Mouse (Mus musculus) lung, postnatal 0 days (tissue): ENCODE measurements around the gene Tarsl2. TPM values are rescaled to one million over a fixed set of nuclear protein-coding genes. Genes with fewer than 3 reads are reported as not detected.
A peak's percentile ranks its signal among the peaks of the same experiment; 100 is the strongest.

Source experiments
- ATAC-seq: fragments of 200-750 bp; cut with Nextera tagmentation; 2 replicates; pipeline ENCODE4 v1.8.0; 2017; ENCODE audit warnings: moderate library complexity
- DNase-seq: peaks from one replicate; pipeline ENCODE4 v3.0.0-alpha.2; 2016; ENCODE audit warnings: low spot score
- H3K27ac ChIP-seq: fragments of 300-500 bp; sonication (generic); 2 replicates; pipeline ENCODE4 v1.5.1; 2014; ENCODE audit warnings: antibody characterized with exemption, mild to moderate bottlenecking, low read length, mixed read lengths
- H3K27me3 ChIP-seq: fragments of 300-500 bp; sonication (generic); replicated peaks from 2 replicates; pipeline ENCODE4 v1.6.1; 2014; ENCODE audit warnings: low read length, mixed read lengths; ENCODE audit not compliant: insufficient read depth
- H3K36me3 ChIP-seq: fragments of 300-500 bp; sonication (generic); 2 replicates; pipeline ENCODE4 v1.6.1; 2014; ENCODE audit warnings: low read length, mixed read lengths; ENCODE audit not compliant: insufficient read depth
- H3K4me1 ChIP-seq: fragments of 300-500 bp; sonication (generic); 2 replicates; pipeline ENCODE4 v1.6.1; 2014; ENCODE audit warnings: antibody characterized with exemption, low read depth, low read length, mixed read lengths; ENCODE audit not compliant: insufficient read depth
- H3K4me2 ChIP-seq: fragments of 300-500 bp; sonication (generic); replicated peaks from 2 replicates; pipeline ENCODE4 v1.6.1; 2014; ENCODE audit warnings: low read depth, mild to moderate bottlenecking, low read length, moderate library complexity, mixed read lengths
- H3K4me3 ChIP-seq: fragments of 300-500 bp; sonication (generic); 2 replicates; pipeline ENCODE4 v1.5.1; 2014; ENCODE audit warnings: low read depth, low read length
- H3K9ac ChIP-seq: fragments of 300-500 bp; sonication (generic); replicated peaks from 2 replicates; pipeline ENCODE4 v1.6.1; 2014; ENCODE audit warnings: low read depth, mild to moderate bottlenecking
- H3K9me3 ChIP-seq: fragments of 300-500 bp; sonication (generic); 2 replicates; pipeline ENCODE4 v1.6.1; 2016; ENCODE audit warnings: low read length, mixed read lengths
- CTCF ChIP-seq: IDR thresholded peaks from 2 replicates; pipeline ENCODE4 v1.5.1; 2016; ENCODE audit warnings: antibody characterized with exemption, mild to moderate bottlenecking
- EP300 ChIP-seq: IDR thresholded peaks from 2 replicates; pipeline ENCODE4 v1.6.1; 2016; ENCODE audit warnings: antibody characterized with exemption, mild to moderate bottlenecking, control low read depth
- WGBS: fragments of 180-500 bp; shearing (Covaris S2); extraction: QIAGEN DNeasy Blood & Tissue Kit; methylation state at CpG from one replicate; pipeline ENCODE4 v1.1.7; 2014; 5-methylcytosine and 5-hydroxymethylcytosine counted together
- polyA plus RNA-seq: library from polyadenylated mRNA; unstranded; fragments of >200 nt; fragmentation: Nextera tagmentation; extraction: Ambion mirVana; gene quantifications from 2 replicates; pipeline ENCODE4 v1.2.1, GENCODE M21; 2015

The Tarsl2 gene
- polyA plus RNA-seq, 1 experiment from 2014 or later: 3.3 TPM

DNA sequence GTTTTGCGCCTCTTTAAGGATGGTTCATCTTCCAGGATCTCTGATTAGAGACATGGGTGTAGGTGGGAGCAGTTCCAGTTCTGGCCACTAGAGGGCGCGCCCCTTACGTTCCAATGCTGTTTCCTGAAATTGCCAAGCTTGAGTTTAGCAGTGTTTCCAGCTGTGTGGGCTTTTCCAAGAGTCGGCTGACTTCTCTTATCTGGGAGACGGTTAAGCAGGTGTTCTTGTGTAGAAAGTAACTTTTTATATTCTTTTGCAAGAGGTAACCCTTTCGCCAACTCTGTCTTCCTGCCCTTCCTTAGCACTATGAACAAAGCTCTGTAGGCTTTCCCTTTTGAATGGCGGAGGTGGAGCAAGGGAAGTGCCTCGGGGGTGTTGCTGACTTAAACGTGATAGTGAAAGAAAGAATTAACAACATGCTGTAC lies 60.1 kb downstream of the Tarsl2 start:
- TF ChIP-seq EP300 (no peak), CTCF (peak; percentile 99)
- peak overlapping the region; percentile 32 for H3K4me3 ChIP-seq
- no peaks in the 10 kb centered on the region for H3K9me3 ChIP-seq
- no peaks in the 10 kb centered on the region for H3K4me1 ChIP-seq
- WGBS: 5% methylated on average over 10 of the region's 10 CpGs
- peak overlapping the region; percentile 24; the same call in 1 of the 2 replicates for H3K9ac ChIP-seq
- H3K36me3 ChIP-seq: 0 out of 2 replicates have a peak, but pooled peaks cover 4% of the 10 kb centered on the region
- peak; percentile 71 for ATAC-seq
- H3K27me3 ChIP-seq: no peaks in the 10 kb centered on the region
- peak; percentile 84 for DNase-seq
- peak overlapping the region; percentile 49 for H3K4me2 ChIP-seq
- H3K27ac ChIP-seq: no peak overlapping the region

DNA sequence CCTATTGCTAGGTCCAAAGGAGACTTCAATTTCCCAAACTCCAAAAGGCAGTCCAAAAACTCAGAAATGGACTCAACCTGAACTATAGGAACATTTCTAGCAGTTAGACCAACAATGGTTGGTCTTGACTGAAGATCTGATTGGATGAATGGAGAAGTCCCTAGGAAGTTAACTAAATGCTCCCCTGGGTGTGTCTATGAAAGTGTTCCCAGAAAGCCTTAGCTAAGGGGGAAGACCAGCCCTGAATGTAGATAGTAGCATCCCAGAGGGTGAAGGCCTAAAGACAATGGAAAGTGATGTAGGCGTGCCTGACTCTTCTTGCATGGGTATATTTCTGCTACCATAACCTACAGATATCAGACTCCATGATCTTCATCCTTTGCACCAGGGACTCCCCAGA lies 63.8 kb downstream of the Tarsl2 start:
- Histone ChIP-seq H3K4me2 (no peak overlapping the region), H3K9ac (no peak overlapping the region), H3K27ac (no peak overlapping the region), H3K27me3 (no peaks in the 10 kb centered on the region), H3K4me1 (no peaks in the 10 kb centered on the region), H3K36me3 (no peaks in the 10 kb centered on the region), H3K9me3 (no peaks in the 10 kb centered on the region), H3K4me3 (no peak overlapping the region)
- TF ChIP-seq EP300 (no peak), CTCF (no peak)
- 90% methylated on average over 1 of the region's 1 CpGs for WGBS
- ATAC-seq (no peak), DNase-seq (no peak)

DNA sequence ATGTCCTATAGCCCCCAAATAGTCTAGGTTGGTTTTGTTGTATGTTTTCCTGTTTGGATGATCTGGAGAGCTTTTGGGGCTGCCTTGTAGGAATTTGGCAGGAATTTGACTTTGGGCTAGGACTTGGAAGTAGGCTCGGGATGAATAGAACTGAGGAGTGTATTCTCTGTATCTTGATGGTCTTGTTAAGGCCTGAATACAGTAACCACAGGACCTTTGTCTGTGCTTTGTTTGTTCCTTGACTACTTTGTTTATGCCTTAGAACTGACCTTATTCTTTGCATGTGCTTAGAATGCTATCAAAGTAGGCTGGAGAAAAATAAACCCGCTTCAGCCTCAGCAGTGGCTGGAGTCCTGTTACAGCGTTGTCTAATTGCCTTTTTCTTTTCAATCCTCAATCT lies 65.6 kb downstream of the Tarsl2 start:
- no peak overlapping the region for H3K27ac ChIP-seq
- H3K36me3 ChIP-seq: no peaks in the 10 kb centered on the region
- H3K27me3 ChIP-seq: no peaks in the 10 kb centered on the region
- ATAC-seq (no peak), DNase-seq (no peak)
- H3K4me2 ChIP-seq: no peak overlapping the region
- no peak for TF ChIP-seq EP300
- no peak for TF ChIP-seq CTCF
- H3K4me1 ChIP-seq: no peaks in the 10 kb centered on the region
- H3K9ac ChIP-seq: no peak overlapping the region
- WGBS: 79% methylated on average over 3 of the region's 3 CpGs
- no peak overlapping the region for H3K4me3 ChIP-seq
- no peaks in the 10 kb centered on the region for H3K9me3 ChIP-seq

DNA sequence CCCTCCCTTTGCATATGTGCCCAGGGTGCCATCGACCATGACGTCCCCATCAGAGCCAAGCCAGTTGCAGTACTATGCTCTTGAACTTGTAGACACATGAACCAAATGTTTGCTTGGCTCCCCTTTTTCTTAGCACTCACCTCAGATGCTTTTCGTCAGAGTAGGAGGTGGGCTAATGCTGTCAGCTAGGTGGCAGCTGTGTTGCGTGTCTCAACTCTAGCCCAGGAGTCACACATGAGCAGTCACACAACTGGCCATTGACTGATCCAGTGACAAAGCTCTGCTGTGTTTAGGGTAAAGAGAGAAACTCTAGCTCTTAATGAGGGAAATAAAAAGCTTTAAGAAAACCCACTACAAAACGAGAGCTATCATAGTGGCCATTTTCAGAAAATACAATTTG lies 69.1 kb downstream of the Tarsl2 start:
- Histone ChIP-seq H3K36me3 (no peaks in the 10 kb centered on the region), H3K27ac (no peak overlapping the region), H3K4me1 (no peaks in the 10 kb centered on the region), H3K4me2 (no peak overlapping the region), H3K9ac (no peak overlapping the region), H3K4me3 (no peak overlapping the region), H3K27me3 (no peaks in the 10 kb centered on the region), H3K9me3 (no peaks in the 10 kb centered on the region)
- TF ChIP-seq EP300: no peak
- peak; percentile 32 for TF ChIP-seq CTCF
- WGBS: 46% methylated on average over 5 of the region's 5 CpGs
- DNase-seq: no peak
- no peak for ATAC-seq

DNA sequence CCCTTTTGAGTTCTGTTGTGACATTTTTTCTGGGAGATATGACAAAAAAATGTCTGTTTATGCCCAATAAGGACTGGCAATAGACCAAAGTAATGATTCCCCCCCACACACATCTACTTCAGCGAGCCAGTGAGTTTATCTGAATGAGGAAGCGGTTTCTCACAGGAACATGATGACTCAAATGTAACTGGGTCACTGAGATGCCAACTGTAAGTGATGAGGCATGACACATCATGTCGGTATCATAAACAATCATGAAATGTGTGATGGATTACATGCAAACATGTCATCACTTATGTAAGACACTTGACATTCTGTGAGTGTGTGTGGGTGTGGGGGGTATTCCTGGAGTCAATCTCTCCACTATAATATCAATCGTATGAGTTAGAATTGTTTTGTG lies 69.6 kb downstream of the Tarsl2 start:
- peak; percentile 33 for ATAC-seq
- no peak for TF ChIP-seq EP300
- no peak for TF ChIP-seq CTCF
- H3K9me3 ChIP-seq: no peaks in the 10 kb centered on the region
- H3K4me2 ChIP-seq: no peak overlapping the region
- no peaks in the 10 kb centered on the region for H3K4me1 ChIP-seq
- H3K4me3 ChIP-seq: no peak overlapping the region
- no peaks in the 10 kb centered on the region for H3K27me3 ChIP-seq
- no peaks in the 10 kb centered on the region for H3K36me3 ChIP-seq
- 44% methylated on average over 4 of the region's 4 CpGs for WGBS
- no peak for DNase-seq
- H3K9ac ChIP-seq: no peak overlapping the region
- H3K27ac ChIP-seq: no peak overlapping the region

DNA sequence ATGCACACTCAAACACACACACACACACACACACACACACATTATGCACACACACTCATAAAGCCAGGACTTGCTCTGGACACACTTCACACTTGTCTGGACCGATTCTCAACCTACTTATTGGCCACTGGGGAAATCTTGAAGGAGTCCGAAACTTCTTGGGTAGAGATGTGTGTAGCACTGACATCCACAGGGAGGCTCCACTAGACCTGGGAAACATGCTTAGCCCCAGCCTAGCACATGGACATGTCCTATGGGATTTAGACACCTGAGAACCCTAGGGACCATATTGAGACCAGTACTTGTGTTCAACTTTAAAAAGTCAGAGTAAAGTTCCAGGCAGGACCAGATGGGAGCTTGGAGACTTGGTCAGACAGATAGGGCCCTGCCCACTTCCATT lies 89.3 kb downstream of the Tarsl2 start:
- no peaks in the 10 kb centered on the region for H3K9me3 ChIP-seq
- DNase-seq (peak; percentile 54), ATAC-seq (peak; percentile 62)
- 70% methylated on average over 2 of the region's 2 CpGs for WGBS
- no peak overlapping the region for H3K27ac ChIP-seq
- H3K27me3 ChIP-seq: no peaks in the 10 kb centered on the region
- H3K4me2 ChIP-seq: no peak overlapping the region
- H3K9ac ChIP-seq: no peak overlapping the region
- TF ChIP-seq EP300 (no peak), CTCF (peak; percentile 69)
- H3K36me3 ChIP-seq: no peaks in the 10 kb centered on the region
- peaks cover 3% of the 10 kb centered on the region; the same call in 1 of the 2 replicates for H3K4me1 ChIP-seq
- no peak overlapping the region for H3K4me3 ChIP-seq

DNA sequence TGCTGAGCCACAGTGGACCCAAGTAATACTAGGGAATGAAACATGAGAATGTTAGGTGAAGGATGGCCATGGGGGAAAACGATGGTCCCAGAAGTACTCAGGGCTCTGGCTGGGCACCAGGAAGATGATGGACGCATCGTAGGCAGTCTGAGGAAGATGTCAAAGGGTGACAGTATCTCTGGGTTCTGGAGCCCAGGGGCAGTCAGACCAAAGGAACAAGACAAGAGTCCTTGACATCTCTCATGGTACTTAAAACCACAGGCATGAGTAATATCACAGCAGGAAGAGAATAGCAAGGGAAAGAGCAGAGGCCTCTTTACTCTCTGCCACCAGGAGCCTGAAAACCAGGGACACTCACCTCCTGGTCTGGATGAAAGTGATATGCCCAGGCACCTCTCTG lies 90.6 kb downstream of the Tarsl2 start:
- Histone ChIP-seq H3K27me3 (no peaks in the 10 kb centered on the region), H3K9me3 (no peaks in the 10 kb centered on the region), H3K4me3 (no peak overlapping the region), H3K27ac (no peak overlapping the region), H3K4me2 (no peak overlapping the region), H3K36me3 (no peaks in the 10 kb centered on the region), H3K4me1 (peaks cover 3% of the 10 kb centered on the region; the same call in 1 of the 2 replicates), H3K9ac (no peak overlapping the region)
- no peak for ATAC-seq
- TF ChIP-seq CTCF: no peak
- no peak for TF ChIP-seq EP300
- DNase-seq: no peak
- 89% methylated on average over 3 of the region's 3 CpGs for WGBS
